Mouse (Mus musculus): ENCODE data around the gene Ssc4d. TPM values are rescaled to one million over a fixed set of nuclear protein-coding genes. Genes with fewer than 3 reads are reported as not detected.

The Ssc4d gene
- polyA plus RNA-seq, 2 experiments = 2.6 to 6.6 TPM

- Histone ChIP-seq H3K9ac (ENCODE audit: low read depth, low read length, severe bottlenecking) (no peak within 1 kb of the TSS), H3K4me3 (replicated peaks; ENCODE audit: low read length) (no peak within 1 kb of the TSS), H3K27me3 (ENCODE audit: control insufficient read depth, insufficient read depth, low read length) (no peaks in the 10 kb centered on the region), H3K4me2 (replicated peaks; ENCODE audit: low read depth, low read length, severe bottlenecking) (no peak within 1 kb of the TSS), H3K9me3 (ENCODE audit: control insufficient read depth, low read length) (no peaks in the 10 kb centered on the region), H3K27ac (replicated peaks; ENCODE audit: low read depth, low read length) (no peak within 1 kb of the TSS), H3K36me3 (ENCODE audit: control insufficient read depth, insufficient read depth, low read length) (no peaks in the 10 kb centered on the region), H3K4me1 (ENCODE audit: control insufficient read depth, insufficient read depth, low read length) (no peaks in the 10 kb centered on the region)
- ATAC-seq (ENCODE audit: low FRiP score, low read depth) (no peak), DNase-seq (ENCODE audit: low spot score) (no peak)
- 61% methylated on average over 8 of the region's 8 CpGs for WGBS
- TF ChIP-seq POLR2A (IDR thresholded peaks at IDR 0.05; ENCODE audit: borderline replicate concordance, extremely low read depth, insufficient read depth, insufficient read length) = no peak
Observed at GRCm38 (mm10) chr5:135979904-135980303, 5.6 kb upstream of the Ssc4d start, which contains the start of gene Zp3. Gene Zp3 (plus strand): TSS chr5:135980099.

- Histone ChIP-seq H3K27me3 (ENCODE audit: control insufficient read depth, insufficient read depth, low read length) (no peaks in the 10 kb centered on the region), H3K27ac (replicated peaks; ENCODE audit: low read depth, low read length) (no peak overlapping the region), H3K4me2 (replicated peaks; ENCODE audit: low read depth, low read length, severe bottlenecking) (no peak overlapping the region), H3K4me3 (replicated peaks; ENCODE audit: low read length) (no peak overlapping the region), H3K9ac (ENCODE audit: low read depth, low read length, severe bottlenecking) (no peak overlapping the region), H3K36me3 (ENCODE audit: control insufficient read depth, insufficient read depth, low read length) (no peaks in the 10 kb centered on the region), H3K9me3 (ENCODE audit: control insufficient read depth, low read length) (no peaks in the 10 kb centered on the region), H3K4me1 (ENCODE audit: control insufficient read depth, insufficient read depth, low read length) (no peaks in the 10 kb centered on the region)
- WGBS = 80% methylated on average over 5 of the region's 5 CpGs
- no peak for TF ChIP-seq POLR2A (IDR thresholded peaks at IDR 0.05; ENCODE audit: borderline replicate concordance, extremely low read depth, insufficient read depth, insufficient read length)
- DNase-seq (ENCODE audit: low spot score) (no peak), ATAC-seq (ENCODE audit: low FRiP score, low read depth) (no peak)
Observed at GRCm38 (mm10) chr5:135979381-135979780, 5.0 kb upstream of the Ssc4d start.

GRCm38 (mm10) chr5:135975893-135976668, 1.8 kb upstream of the Ssc4d start:
- Histone ChIP-seq H3K4me3 (replicated peaks; ENCODE audit: low read length) (no peak overlapping the region), H3K36me3 (ENCODE audit: control insufficient read depth, insufficient read depth, low read length) (no peaks in the 10 kb centered on the region), H3K27me3 (ENCODE audit: control insufficient read depth, insufficient read depth, low read length) (no peaks in the 10 kb centered on the region), H3K4me2 (replicated peaks; ENCODE audit: low read depth, low read length, severe bottlenecking) (no peak overlapping the region), H3K9me3 (ENCODE audit: control insufficient read depth, low read length) (no peaks in the 10 kb centered on the region), H3K9ac (ENCODE audit: low read depth, low read length, severe bottlenecking) (no peak overlapping the region), H3K27ac (replicated peaks; ENCODE audit: low read depth, low read length) (no peak overlapping the region), H3K4me1 (ENCODE audit: control insufficient read depth, insufficient read depth, low read length) (no peaks in the 10 kb centered on the region)
- TF ChIP-seq POLR2A (IDR thresholded peaks at IDR 0.05; ENCODE audit: borderline replicate concordance, extremely low read depth, insufficient read depth, insufficient read length) = no peak
- DNase-seq (ENCODE audit: low spot score) (no peak), ATAC-seq (ENCODE audit: low FRiP score, low read depth) (no peak)
- 85% methylated on average over 8 of the region's 8 CpGs for WGBS

GRCm38 (mm10) chr5:135971876-135972275, 2.5 kb downstream of the Ssc4d start:
- no peaks in the 10 kb centered on the region for H3K27me3 ChIP-seq (ENCODE audit: control insufficient read depth, insufficient read depth, low read length)
- H3K4me1 ChIP-seq (ENCODE audit: control insufficient read depth, insufficient read depth, low read length) = no peaks in the 10 kb centered on the region
- TF ChIP-seq POLR2A (IDR thresholded peaks at IDR 0.05; ENCODE audit: borderline replicate concordance, extremely low read depth, insufficient read depth, insufficient read length) = no peak
- H3K4me2 ChIP-seq (replicated peaks; ENCODE audit: low read depth, low read length, severe bottlenecking) = no peak overlapping the region
- no peaks in the 10 kb centered on the region for H3K36me3 ChIP-seq (ENCODE audit: control insufficient read depth, insufficient read depth, low read length)
- no peaks in the 10 kb centered on the region for H3K9me3 ChIP-seq (ENCODE audit: control insufficient read depth, low read length)
- WGBS = 81% methylated on average over 7 of the region's 7 CpGs
- no peak for ATAC-seq (ENCODE audit: low FRiP score, low read depth)
- no peak overlapping the region for H3K27ac ChIP-seq (replicated peaks; ENCODE audit: low read depth, low read length)
- H3K9ac ChIP-seq (ENCODE audit: low read depth, low read length, severe bottlenecking) = no peak overlapping the region
- no peak overlapping the region for H3K4me3 ChIP-seq (replicated peaks; ENCODE audit: low read length)
- no peak for DNase-seq (ENCODE audit: low spot score)

- no peak overlapping the region for H3K4me2 ChIP-seq (replicated peaks; ENCODE audit: low read depth, low read length, severe bottlenecking)
- ATAC-seq (ENCODE audit: low FRiP score, low read depth) (no peak), DNase-seq (ENCODE audit: low spot score) (no peak)
- H3K4me1 ChIP-seq (ENCODE audit: control insufficient read depth, insufficient read depth, low read length) = peaks cover 6% of the 10 kb centered on the region; the same call in 1 of the 2 replicates
- no peak overlapping the region for H3K9ac ChIP-seq (ENCODE audit: low read depth, low read length, severe bottlenecking)
- no peak overlapping the region for H3K4me3 ChIP-seq (replicated peaks; ENCODE audit: low read length)
- TF ChIP-seq POLR2A (IDR thresholded peaks at IDR 0.05; ENCODE audit: borderline replicate concordance, extremely low read depth, insufficient read depth, insufficient read length) = no peak
- no peaks in the 10 kb centered on the region for H3K27me3 ChIP-seq (ENCODE audit: control insufficient read depth, insufficient read depth, low read length)
- no peak overlapping the region for H3K27ac ChIP-seq (replicated peaks; ENCODE audit: low read depth, low read length)
- H3K36me3 ChIP-seq (ENCODE audit: control insufficient read depth, insufficient read depth, low read length) = no peaks in the 10 kb centered on the region
- H3K9me3 ChIP-seq (ENCODE audit: control insufficient read depth, low read length) = no peaks in the 10 kb centered on the region
- 76% methylated on average over 6 of the region's 6 CpGs for WGBS
Observed at GRCm38 (mm10) chr5:135970247-135970646, 4.1 kb downstream of the Ssc4d start.

Measured in limb, embryonic 14.5 days (tissue).